Mouse (Mus musculus): Measurements from ENCODE around the gene Gprasp2. TPM values are rescaled to one million over a fixed set of nuclear protein-coding genes. Genes with fewer than 3 reads are reported as not detected.
A peak's percentile ranks its signal among the peaks of the same experiment; 100 is the strongest.
"Not testable (repeated sequence)": the region's sequence is repeated elsewhere in the genome, so short reads cannot be mapped to it uniquely, and the experiment has no call there.

Gene Gprasp2
- polyA plus RNA-seq, 1 experiment from 2014 or later: 181 TPM

GRCm38 (mm10) chrX:135835896-135836295, 2.9 kb upstream of the Gprasp2 start:
- not testable (repeated sequence) for H3K4me1 ChIP-seq (ENCODE audit: control insufficient read depth, insufficient read depth, low read length); H3K36me3 ChIP-seq (ENCODE audit: control insufficient read depth, insufficient read depth, low read length); H3K9ac ChIP-seq (replicated peaks; ENCODE audit: low read length); H3K4me3 ChIP-seq (replicated peaks; ENCODE audit: low read depth, low read length); H3K9me3 ChIP-seq (ENCODE audit: control insufficient read depth, low read length); DNase-seq; ATAC-seq (ENCODE audit: low FRiP score, low TSS enrichment); H3K27ac ChIP-seq (replicated peaks; ENCODE audit: low read depth, low read length); H3K27me3 ChIP-seq (ENCODE audit: control insufficient read depth, insufficient read depth, low read length); H3K4me2 ChIP-seq (ENCODE audit: low read length)
- 28% methylated on average over 1 of the region's 1 CpGs for WGBS

DNA sequence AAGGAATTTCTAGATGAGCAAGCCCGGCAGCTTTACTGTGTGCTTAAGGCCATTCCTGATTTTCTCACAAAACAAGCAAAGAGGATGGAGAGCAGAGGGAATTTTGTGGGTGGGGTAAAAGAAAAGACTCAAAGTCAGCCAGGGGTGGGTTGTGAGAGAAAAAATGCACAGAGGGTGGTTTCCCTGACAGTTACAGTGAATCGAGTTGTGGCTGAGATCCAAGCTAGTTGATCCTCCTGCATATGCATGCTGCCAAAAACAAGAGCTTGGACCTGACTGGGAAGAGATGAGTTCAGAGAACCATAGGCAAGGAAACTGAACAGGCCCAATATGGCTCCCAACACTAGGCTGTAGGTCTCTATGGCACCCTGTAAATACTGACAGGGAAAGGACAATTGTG, 938 bp upstream of the Gprasp2 start:
- WGBS: 67% methylated on average over 2 of the region's 2 CpGs
- Histone ChIP-seq H3K4me2 (ENCODE audit: low read length) (no peak overlapping the region), H3K27ac (replicated peaks; ENCODE audit: low read depth, low read length) (peak overlapping the region; percentile 70), H3K4me1 (ENCODE audit: control insufficient read depth, insufficient read depth, low read length) (no peaks in the 10 kb centered on the region), H3K9ac (replicated peaks; ENCODE audit: low read length) (no peak overlapping the region), H3K4me3 (replicated peaks; ENCODE audit: low read depth, low read length) (no peak overlapping the region), H3K9me3 (ENCODE audit: control insufficient read depth, low read length) (no peaks in the 10 kb centered on the region), H3K36me3 (ENCODE audit: control insufficient read depth, insufficient read depth, low read length) (peaks cover 9% of the 10 kb centered on the region), H3K27me3 (ENCODE audit: control insufficient read depth, insufficient read depth, low read length) (no peaks in the 10 kb centered on the region)
- ATAC-seq (ENCODE audit: low FRiP score, low TSS enrichment) (no peak), DNase-seq (peak; percentile 6)

DNA sequence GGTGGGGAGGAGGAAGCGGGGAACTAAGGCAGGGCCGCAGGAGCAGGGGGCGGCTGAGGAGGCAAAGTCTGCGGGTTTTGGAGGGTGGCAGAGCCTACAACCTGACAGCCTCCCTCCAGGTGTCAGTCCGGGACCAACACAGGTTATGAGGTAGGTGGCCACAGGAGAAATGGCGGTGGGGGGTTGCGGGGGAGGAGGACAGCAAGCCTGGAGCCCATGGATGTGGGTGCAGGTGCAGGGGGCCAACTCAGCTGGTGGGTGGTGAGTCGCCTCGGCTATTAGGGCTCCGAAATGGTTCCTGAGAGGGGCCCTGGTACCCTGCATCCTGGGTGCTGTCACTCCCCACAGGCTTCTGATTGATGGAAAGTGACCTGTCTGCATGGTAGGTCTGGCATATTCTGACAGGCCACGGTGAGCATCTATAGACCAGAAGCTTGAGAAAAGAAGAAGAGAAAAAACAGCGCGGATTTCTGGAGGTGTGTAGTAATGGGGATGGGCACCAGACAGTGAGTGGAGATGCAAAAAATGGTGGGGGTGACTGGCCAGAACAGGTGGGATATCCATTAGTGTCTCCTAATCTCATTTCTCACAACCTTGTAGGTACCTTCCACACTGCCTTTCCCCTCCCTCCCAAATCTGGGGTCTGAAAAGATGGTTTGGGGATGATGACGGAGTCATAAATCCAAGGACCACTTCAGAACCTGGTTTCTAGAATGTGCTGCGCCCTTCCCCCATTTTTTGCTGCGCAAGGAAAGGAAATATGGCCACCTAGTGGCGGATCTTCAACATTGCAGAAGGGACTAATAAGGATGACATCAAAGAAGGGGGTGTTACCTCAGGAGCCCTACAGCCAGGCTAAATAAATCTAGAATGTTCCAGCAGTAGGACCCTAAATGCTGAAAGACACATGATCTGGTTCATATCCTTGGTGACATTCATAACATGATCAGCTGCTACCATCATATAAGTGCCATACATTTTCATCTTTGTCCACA, 860 bp downstream of the Gprasp2 start:
- Histone ChIP-seq H3K27ac (replicated peaks; ENCODE audit: low read depth, low read length) (peak overlapping the region; percentile 78), H3K4me3 (replicated peaks; ENCODE audit: low read depth, low read length) (peak overlapping the region; percentile 51), H3K9ac (replicated peaks; ENCODE audit: low read length) (peak overlapping the region; percentile 60), H3K4me2 (ENCODE audit: low read length) (peak overlapping the region; percentile 58)
- not testable (repeated sequence) for H3K27me3 ChIP-seq (ENCODE audit: control insufficient read depth, insufficient read depth, low read length); H3K4me1 ChIP-seq (ENCODE audit: control insufficient read depth, insufficient read depth, low read length); H3K9me3 ChIP-seq (ENCODE audit: control insufficient read depth, low read length); H3K36me3 ChIP-seq (ENCODE audit: control insufficient read depth, insufficient read depth, low read length)
- peak; percentile 80 for DNase-seq
- WGBS: 26% methylated on average over 14 of the region's 17 CpGs
- peak; percentile 37 for ATAC-seq (ENCODE audit: low FRiP score, low TSS enrichment)

GRCm38 (mm10) chrX:135866806-135867205, 28.0 kb downstream of the Gprasp2 start:
- H3K4me3 ChIP-seq (replicated peaks; ENCODE audit: low read depth, low read length); H3K4me1 ChIP-seq (ENCODE audit: control insufficient read depth, insufficient read depth, low read length); H3K27me3 ChIP-seq (ENCODE audit: control insufficient read depth, insufficient read depth, low read length); H3K36me3 ChIP-seq (ENCODE audit: control insufficient read depth, insufficient read depth, low read length); H3K4me2 ChIP-seq (ENCODE audit: low read length); H3K9me3 ChIP-seq (ENCODE audit: control insufficient read depth, low read length); DNase-seq; H3K27ac ChIP-seq (replicated peaks; ENCODE audit: low read depth, low read length); H3K9ac ChIP-seq (replicated peaks; ENCODE audit: low read length); ATAC-seq (ENCODE audit: low FRiP score, low TSS enrichment): not testable (repeated sequence)
- 85% methylated on average over 9 of the region's 9 CpGs for WGBS

DNA sequence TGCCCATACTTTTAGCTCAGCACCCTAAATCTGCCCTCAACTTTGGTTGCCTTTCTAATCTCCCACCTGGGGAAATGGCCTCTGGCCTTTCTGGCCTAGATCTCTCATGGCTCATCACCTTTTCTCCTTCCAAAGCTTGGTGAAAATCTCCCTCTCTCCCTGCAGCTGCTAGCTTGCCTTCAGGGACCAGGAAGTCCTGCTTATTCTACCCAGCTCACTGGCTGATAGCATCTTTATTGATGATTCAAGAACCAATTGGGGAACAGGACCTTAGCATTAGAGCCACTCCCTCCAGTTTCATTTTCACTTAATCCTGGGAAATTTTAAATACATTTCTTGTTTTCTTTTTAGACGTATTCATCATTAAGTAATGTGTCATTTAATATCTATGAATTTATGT, 37.8 kb downstream of the Gprasp2 start:
- Histone ChIP-seq H3K4me2 (ENCODE audit: low read length) (no peak overlapping the region), H3K4me3 (replicated peaks; ENCODE audit: low read depth, low read length) (no peak overlapping the region), H3K9ac (replicated peaks; ENCODE audit: low read length) (no peak overlapping the region), H3K36me3 (ENCODE audit: control insufficient read depth, insufficient read depth, low read length) (no peaks in the 10 kb centered on the region), H3K9me3 (ENCODE audit: control insufficient read depth, low read length) (no peaks in the 10 kb centered on the region), H3K27me3 (ENCODE audit: control insufficient read depth, insufficient read depth, low read length) (no peaks in the 10 kb centered on the region), H3K27ac (replicated peaks; ENCODE audit: low read depth, low read length) (no peak overlapping the region), H3K4me1 (ENCODE audit: control insufficient read depth, insufficient read depth, low read length) (no peaks in the 10 kb centered on the region)
- WGBS: 91% methylated on average over 1 of the region's 1 CpGs
- ATAC-seq (ENCODE audit: low FRiP score, low TSS enrichment): no peak
- no peak for DNase-seq

- H3K9ac ChIP-seq (replicated peaks; ENCODE audit: low read length): no peak overlapping the region
- ATAC-seq (ENCODE audit: low FRiP score, low TSS enrichment): no peak
- no peaks in the 10 kb centered on the region for H3K27me3 ChIP-seq (ENCODE audit: control insufficient read depth, insufficient read depth, low read length)
- no peaks in the 10 kb centered on the region for H3K36me3 ChIP-seq (ENCODE audit: control insufficient read depth, insufficient read depth, low read length)
- H3K4me1 ChIP-seq (ENCODE audit: control insufficient read depth, insufficient read depth, low read length): no peaks in the 10 kb centered on the region
- no peak overlapping the region for H3K4me2 ChIP-seq (ENCODE audit: low read length)
- no peak overlapping the region for H3K4me3 ChIP-seq (replicated peaks; ENCODE audit: low read depth, low read length)
- no peak for DNase-seq
- WGBS: 90% methylated on average over 1 of the region's 1 CpGs
- H3K27ac ChIP-seq (replicated peaks; ENCODE audit: low read depth, low read length): no peak overlapping the region
- H3K9me3 ChIP-seq (ENCODE audit: control insufficient read depth, low read length): no peaks in the 10 kb centered on the region
Measured at GRCm38 (mm10) chrX:135879626-135880025, 40.8 kb downstream of the Gprasp2 start.

DNA sequence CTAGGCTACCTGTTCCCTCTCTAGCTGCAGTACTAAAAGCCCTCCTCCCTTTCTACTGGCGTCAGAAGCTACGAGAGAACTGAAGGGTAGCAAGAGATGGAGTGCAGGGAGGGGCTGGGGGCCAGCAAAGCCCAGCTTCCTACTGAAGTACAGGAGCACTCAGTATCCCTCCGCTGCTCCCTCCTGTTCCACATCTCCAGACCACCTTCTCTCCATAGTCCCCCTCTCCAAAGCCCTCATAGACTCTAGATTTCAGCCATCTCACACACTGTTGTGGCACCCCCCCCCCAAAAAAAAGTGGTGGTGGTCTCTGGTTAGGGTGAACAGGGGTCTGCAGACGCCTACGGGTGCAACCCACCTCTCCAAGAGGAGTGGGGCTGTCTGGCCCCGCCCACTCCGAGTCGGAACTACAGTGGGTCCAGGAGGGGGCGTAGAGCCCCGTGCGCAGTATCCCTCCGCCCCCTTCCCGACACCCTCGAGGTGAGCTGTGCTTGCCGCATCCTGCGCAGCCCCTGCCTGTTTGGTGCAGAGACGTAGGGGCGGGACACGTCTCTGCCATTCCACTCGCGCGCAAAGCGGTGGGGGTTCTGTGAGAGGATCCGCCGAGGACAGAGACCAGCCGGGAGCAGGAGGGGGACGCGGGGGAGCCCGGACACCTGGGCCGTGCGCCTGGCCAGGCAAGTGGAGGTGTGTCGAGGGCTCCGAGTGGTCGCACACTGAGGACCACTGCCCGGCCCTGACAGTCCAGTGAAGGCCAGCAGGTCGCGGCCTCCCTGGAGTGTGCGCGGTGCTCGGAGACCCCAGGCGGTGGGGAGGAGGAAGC, 46.8 kb downstream of the Gprasp2 start:
- peaks cover 24% of the 10 kb centered on the region for H3K36me3 ChIP-seq (ENCODE audit: control insufficient read depth, insufficient read depth, low read length)
- WGBS: 20% methylated on average over 39 of the region's 41 CpGs

DNA sequence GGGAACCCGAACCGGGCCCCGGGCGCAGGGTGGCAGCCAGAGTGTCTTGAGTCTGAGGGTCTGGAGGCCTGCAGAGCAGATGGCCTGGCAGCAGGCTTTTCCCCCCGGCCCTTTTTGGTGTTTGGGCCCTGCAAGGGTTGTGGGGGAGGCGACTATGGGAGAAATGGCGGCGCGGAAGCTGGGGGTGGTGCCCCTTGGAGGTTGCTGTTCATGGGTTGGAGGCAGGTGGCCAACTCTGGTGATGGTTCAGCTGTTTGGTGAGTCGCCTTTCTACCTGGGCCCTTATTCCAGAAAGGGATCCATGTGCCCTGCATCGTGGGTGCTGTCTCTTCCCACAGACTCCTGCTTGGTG, 47.4 kb downstream of the Gprasp2 start:
- Histone ChIP-seq H3K4me2 (ENCODE audit: low read length) (peak overlapping the region; percentile 55), H3K27ac (replicated peaks; ENCODE audit: low read depth, low read length) (peak overlapping the region; percentile 90), H3K9me3 (ENCODE audit: control insufficient read depth, low read length) (no peaks in the 10 kb centered on the region), H3K4me1 (ENCODE audit: control insufficient read depth, insufficient read depth, low read length) (no peaks in the 10 kb centered on the region), H3K9ac (replicated peaks; ENCODE audit: low read length) (peak overlapping the region; percentile 74), H3K36me3 (ENCODE audit: control insufficient read depth, insufficient read depth, low read length) (peaks cover 24% of the 10 kb centered on the region), H3K27me3 (ENCODE audit: control insufficient read depth, insufficient read depth, low read length) (no peaks in the 10 kb centered on the region), H3K4me3 (replicated peaks; ENCODE audit: low read depth, low read length) (peak overlapping the region; percentile 61)
- no peak for ATAC-seq (ENCODE audit: low FRiP score, low TSS enrichment)
- DNase-seq: peak; percentile 45
- 19% methylated on average over 11 of the region's 11 CpGs for WGBS

More for the DNA sequence above, 46.8 kb downstream of the Gprasp2 start:
- Histone ChIP-seq H3K27ac (replicated peaks; ENCODE audit: low read depth, low read length) (peak overlapping the region; percentile 90), H3K9me3 (ENCODE audit: control insufficient read depth, low read length) (no peaks in the 10 kb centered on the region), H3K4me3 (replicated peaks; ENCODE audit: low read depth, low read length) (peak overlapping the region; percentile 61), H3K4me1 (ENCODE audit: control insufficient read depth, insufficient read depth, low read length) (no peaks in the 10 kb centered on the region), H3K27me3 (ENCODE audit: control insufficient read depth, insufficient read depth, low read length) (no peaks in the 10 kb centered on the region), H3K4me2 (ENCODE audit: low read length) (peak overlapping the region; percentile 55), H3K9ac (replicated peaks; ENCODE audit: low read length) (peak overlapping the region; percentile 74)
- DNase-seq (peak; percentile 87), ATAC-seq (ENCODE audit: low FRiP score, low TSS enrichment) (peak; percentile 97)
